ENCODE assay signal across 22 mouse cellular contexts in the genomic region with DNA sequence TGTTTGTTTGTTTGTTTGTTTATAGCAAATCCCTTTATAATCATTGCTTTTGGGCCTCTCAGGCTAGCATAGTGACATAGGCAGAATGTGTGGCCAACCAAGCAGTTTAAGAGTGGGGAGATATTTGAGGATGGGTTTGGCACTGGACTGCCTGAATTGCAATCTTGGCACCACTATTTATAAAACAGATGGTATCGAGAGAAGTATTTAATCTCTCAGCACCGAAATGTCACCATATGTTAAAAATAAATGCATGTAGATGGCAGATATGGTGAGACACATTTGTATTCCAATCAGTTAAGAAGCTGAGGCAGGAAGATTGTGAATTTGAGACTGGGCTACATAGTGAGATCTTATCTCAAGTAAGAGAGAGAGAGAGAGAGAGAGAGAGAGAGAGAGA.
A peak's percentile ranks its signal among the peaks of the same experiment; 100 is the strongest.
DNase-seq lines count a peak whose midpoint lies in the region; ATAC-seq and TF ChIP-seq lines count a peak whose summit lies in the region.
"Had no signal": no experiment of that assay in that cellular context is flagged by ENCODE, and none has a peak within 500 bp of the region (broad histone marks: within the 10 kb centered on the region; RNA-seq: fewer than 3 reads in every experiment).

No protein-coding gene starts in this region.

- no peak overlapping the region for H3K27ac ChIP-seq in forebrain, embryonic 13.5 days
- H3K27ac ChIP-seq in forebrain, embryonic 12.5 days: no peak overlapping the region
- no peak overlapping the region for H3K27ac ChIP-seq in lung, postnatal 0 days (ENCODE audit: low read length)
- H3K27ac ChIP-seq: embryonic facial prominence, embryonic 13.5 days; heart, embryonic 10.5 days; hindbrain, embryonic 12.5 days; liver, embryonic 14.5 days; neural tube, embryonic 12.5 days had no signal

- H3K36me3 ChIP-seq in forebrain, embryonic 13.5 days (ENCODE audit: poor library complexity, severe bottlenecking): no peaks in the 10 kb centered on the region
- no peaks in the 10 kb centered on the region for H3K36me3 ChIP-seq in forebrain, embryonic 12.5 days (replicated peaks)
- no peaks in the 10 kb centered on the region for H3K36me3 ChIP-seq in lung, postnatal 0 days (ENCODE audit: insufficient read depth, low read length)
- H3K36me3 ChIP-seq: embryonic facial prominence, embryonic 13.5 days; heart, embryonic 10.5 days; hindbrain, embryonic 12.5 days; neural tube, embryonic 12.5 days had no signal

- H3K4me1 ChIP-seq in forebrain, embryonic 13.5 days: no peaks in the 10 kb centered on the region
- no peaks in the 10 kb centered on the region for H3K4me1 ChIP-seq in forebrain, embryonic 12.5 days
- H3K4me1 ChIP-seq in lung, postnatal 0 days (ENCODE audit: insufficient read depth, low read depth, low read length): no peaks in the 10 kb centered on the region
- H3K4me1 ChIP-seq: embryonic facial prominence, embryonic 13.5 days; heart, embryonic 10.5 days; hindbrain, embryonic 12.5 days; neural tube, embryonic 12.5 days had no signal

- no peak for TF ChIP-seq CTCF in lung, postnatal 0 days (IDR thresholded peaks at IDR 0.05)

- DNase-seq in left cerebral cortex, postnatal 4 days: peak; percentile 6
- no peak for DNase-seq in left cerebral cortex, adult 18-20 months (ENCODE audit: low spot score in 2 of 2)
- peak; percentile 65 to 72 for DNase-seq in cerebellum, postnatal 10 days
- DNase-seq in lung, postnatal 0 days (ENCODE audit: low spot score): no peak
- DNase-seq in urinary bladder, adult 2 months (ENCODE audit: low spot score): no peak
- DNase-seq: adrenal gland, postnatal 14 days; gastrocnemius, postnatal 36 days; heart, postnatal 14 days; kidney, postnatal 36 days; right cerebral cortex, adult 18-20 months; thymus, postnatal 25 days had no signal

- intact Hi-C loops in left cerebral cortex, postnatal 4 days (cut with DNase I): no loop called here

- no peak overlapping the region for H3K4me3 ChIP-seq in forebrain, embryonic 13.5 days
- H3K4me3 ChIP-seq in forebrain, embryonic 12.5 days (replicated peaks): no peak overlapping the region
- H3K4me3 ChIP-seq in lung, postnatal 0 days (ENCODE audit: low read depth, low read length): no peak overlapping the region
- H3K4me3 ChIP-seq: embryonic facial prominence, embryonic 13.5 days; heart, embryonic 10.5 days; hindbrain, embryonic 12.5 days; neural tube, embryonic 12.5 days had no signal

- 86% methylated on average over 2 of the region's 2 CpGs for whole genome bisulfite sequencing in forebrain, embryonic 13.5 days
- 94% methylated on average over 2 of the region's 2 CpGs for WGBS in forebrain, embryonic 12.5 days
- 67% methylated on average over 2 of the region's 2 CpGs for WGBS in lung, postnatal 0 days

- H3K27me3 ChIP-seq in forebrain, embryonic 13.5 days: no peaks in the 10 kb centered on the region
- no peaks in the 10 kb centered on the region for H3K27me3 ChIP-seq in forebrain, embryonic 12.5 days
- no peaks in the 10 kb centered on the region for H3K27me3 ChIP-seq in lung, postnatal 0 days (replicated peaks; ENCODE audit: insufficient read depth, low read length)
- H3K27me3 ChIP-seq: embryonic facial prominence, embryonic 13.5 days; hindbrain, embryonic 12.5 days; neural tube, embryonic 12.5 days had no signal

- H3K4me2 ChIP-seq in forebrain, embryonic 13.5 days: no peak overlapping the region
- no peak overlapping the region for H3K4me2 ChIP-seq in forebrain, embryonic 12.5 days
- H3K4me2 ChIP-seq in lung, postnatal 0 days (replicated peaks; ENCODE audit: low read depth, low read length): no peak overlapping the region
- H3K4me2 ChIP-seq: embryonic facial prominence, embryonic 13.5 days; hindbrain, embryonic 12.5 days; midbrain, embryonic 11.5 days; neural tube, embryonic 12.5 days had no signal

- H3K9ac ChIP-seq in forebrain, embryonic 13.5 days: no peak overlapping the region
- H3K9ac ChIP-seq in forebrain, embryonic 12.5 days: no peak overlapping the region
- H3K9ac ChIP-seq in lung, postnatal 0 days (replicated peaks; ENCODE audit: low read depth): no peak overlapping the region
- H3K9ac ChIP-seq: embryonic facial prominence, embryonic 13.5 days; hindbrain, embryonic 12.5 days; liver, embryonic 14.5 days; neural tube, embryonic 12.5 days had no signal

- TF ChIP-seq EP300 in lung, postnatal 0 days (IDR thresholded peaks at IDR 0.05): no peak

- peak; percentile 70 for ATAC-seq in forebrain, embryonic 13.5 days
- ATAC-seq in forebrain, embryonic 12.5 days (ENCODE audit: low FRiP score): no peak
- ATAC-seq in lung, postnatal 0 days: no peak
- no peak for ATAC-seq in granulocyte monocyte progenitor cell, adult 5-6 weeks (replicated peaks; ENCODE audit: poor library complexity, severe bottlenecking)
- ATAC-seq: activated CD4-positive, CD25-positive, alpha-beta regulatory T cell, adult 4 months; CD4-positive, CD25-positive, alpha-beta regulatory T cell, adult 4 months had no signal

- H3K9me3 ChIP-seq in forebrain, embryonic 13.5 days (replicated peaks): no peaks in the 10 kb centered on the region
- no peaks in the 10 kb centered on the region for H3K9me3 ChIP-seq in forebrain, embryonic 12.5 days
- H3K9me3 ChIP-seq in lung, postnatal 0 days (ENCODE audit: low read length): no peaks in the 10 kb centered on the region
- H3K9me3 ChIP-seq: embryonic facial prominence, embryonic 13.5 days; heart, embryonic 10.5 days; hindbrain, embryonic 12.5 days; neural tube, embryonic 12.5 days had no signal

Comparison
In these comparisons a context has a peak if more than half of its experiments do, and no peak if none do; other contexts are left out.
1. DNase-seq: peak in left cerebral cortex, postnatal 4 days (single experiment) and cerebellum, postnatal 10 days (2 of 2); none in left cerebral cortex, adult 18-20 months (0 of 2), lung, postnatal 0 days (single experiment) and urinary bladder, adult 2 months (single experiment).